Mouse (Mus musculus) G1E-ER4 (cell line): ENCODE results near the gene Sgsm3. TPM values are rescaled to one million over a fixed set of nuclear protein-coding genes. Genes with fewer than 3 reads are reported as not detected.

Experiments
- GATA1 ChIP-seq: IDR thresholded peaks from one replicate; pipeline ENCODE4 v1.8.0; 2012; ENCODE audit warnings: low read length, inconsistent platforms
- polyA plus RNA-seq: library from polyadenylated mRNA; stranded (reverse); fragments of >175 nt; gene quantifications from 2 replicates; pipeline ENCODE4 v1.2.3, GENCODE M21; 2012

The Sgsm3 gene
- polyA plus RNA-seq, 1 experiment, result 13.3 TPM

DNA sequence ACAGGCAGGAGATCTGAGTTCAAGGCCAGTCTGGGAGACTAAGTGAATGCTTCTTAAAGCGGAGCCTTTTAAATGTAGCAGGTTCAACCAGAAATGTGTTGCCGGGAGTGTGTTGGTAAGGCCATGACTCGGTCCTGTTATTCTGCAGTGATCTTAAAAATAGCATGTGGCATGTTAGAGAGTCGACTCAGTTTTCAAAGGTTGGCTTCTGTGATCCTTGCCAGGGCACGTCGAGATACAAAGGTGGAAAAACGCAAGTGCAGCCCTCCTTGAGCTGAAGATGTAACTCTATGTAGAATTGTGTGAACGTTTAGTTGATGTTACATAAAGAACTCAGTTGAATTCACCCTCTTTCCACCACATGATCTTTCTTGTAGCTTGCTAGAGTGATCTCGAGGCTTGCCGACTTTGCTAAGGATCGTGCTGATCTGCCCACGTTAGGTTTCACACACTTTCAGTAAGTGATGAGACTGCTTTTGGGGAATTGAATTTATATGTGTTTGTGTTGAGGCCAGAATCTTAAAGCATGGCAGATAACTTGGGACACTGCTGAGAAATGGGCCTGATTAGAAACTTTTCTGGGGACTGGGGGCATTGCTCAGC is 21.6 kb upstream of the Sgsm3 start:
- no peak for TF ChIP-seq GATA1

DNA sequence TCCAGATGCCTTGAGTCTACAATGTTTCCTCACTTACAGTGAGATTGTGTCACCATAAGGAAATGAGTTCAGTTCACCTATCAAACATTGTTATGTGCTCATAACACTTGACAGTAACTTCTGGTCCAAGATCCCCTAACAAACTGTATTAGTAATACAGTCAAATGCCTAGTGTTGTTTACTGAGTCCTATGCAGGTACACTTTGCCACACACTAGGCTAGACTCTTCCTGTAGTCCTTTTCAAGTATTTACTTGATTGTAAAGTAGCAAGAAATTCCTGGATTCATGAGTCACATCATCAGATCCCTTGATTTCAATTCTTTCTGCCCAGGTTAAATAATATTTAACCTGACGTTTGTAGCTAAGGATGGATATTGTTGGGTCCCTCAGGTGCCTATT is 8.2 kb upstream of the Sgsm3 start:
- TF ChIP-seq GATA1, result no peak

DNA sequence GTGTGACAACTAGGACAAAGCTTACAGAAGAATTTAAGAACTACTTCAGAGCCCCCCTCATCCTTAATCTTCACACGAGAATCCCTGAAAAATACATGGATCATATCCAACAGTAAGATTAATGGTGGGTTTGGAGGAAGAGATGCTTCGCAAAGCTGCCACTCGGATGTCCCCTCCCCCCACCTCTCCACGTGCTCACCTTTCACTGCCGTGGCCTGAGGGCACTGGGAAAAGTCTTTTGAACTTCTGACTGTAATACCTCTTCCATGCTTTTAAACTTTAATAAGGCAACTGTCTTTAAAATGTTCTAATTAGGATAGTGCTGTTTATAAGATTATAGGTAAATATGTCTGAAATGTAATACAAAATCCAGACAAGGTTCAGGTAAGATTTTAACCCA is 3.3 kb upstream of the Sgsm3 start:
- TF ChIP-seq GATA1, result no peak

DNA sequence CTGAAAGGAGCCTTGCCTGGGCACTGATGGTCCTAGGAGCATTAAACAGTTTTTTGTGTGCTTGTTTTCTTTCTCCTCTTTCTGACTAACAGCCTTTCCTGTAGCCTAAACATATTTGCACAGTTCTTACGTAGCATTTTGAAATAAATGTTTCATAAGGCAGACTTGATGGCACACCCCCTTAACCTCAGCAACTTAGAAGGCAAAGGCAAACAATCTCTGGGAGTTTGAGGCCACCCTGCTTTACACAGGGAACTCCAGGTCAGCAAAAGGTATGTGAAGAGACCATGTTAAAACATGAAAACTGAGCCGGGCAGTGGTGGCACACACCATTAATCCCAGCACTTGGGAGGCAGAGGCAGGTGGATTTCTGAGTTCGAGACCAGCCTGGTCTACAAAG is 1.9 kb upstream of the Sgsm3 start:
- TF ChIP-seq GATA1, result no peak

DNA sequence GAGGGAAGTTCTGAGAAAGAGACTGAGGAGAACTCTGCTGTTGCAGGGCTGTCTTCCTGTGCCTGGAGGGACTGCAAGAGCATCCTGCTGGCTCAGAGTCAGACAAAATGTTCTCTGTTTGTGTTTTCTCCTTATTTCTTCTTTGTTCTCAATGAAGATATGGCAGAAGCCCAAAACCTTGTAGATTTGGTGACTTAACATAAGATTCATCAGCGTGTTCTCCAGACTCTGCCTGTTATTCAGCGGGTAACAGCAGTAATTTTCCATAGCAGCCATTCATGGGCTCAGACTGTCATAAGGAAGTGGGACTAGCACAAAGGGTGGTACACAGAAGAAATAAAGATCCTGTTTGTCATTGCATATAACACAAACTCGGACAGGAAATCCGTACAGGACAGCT is 2.0 kb downstream of the Sgsm3 start:
- TF ChIP-seq GATA1, result no peak

GRCm38 (mm10) chr15:80981176-80981575 is 3.6 kb downstream of the Sgsm3 start:
- TF ChIP-seq GATA1, result no peak

- TF ChIP-seq GATA1, result no peak
These were observed 5.7 kb downstream of the Sgsm3 start for GRCm38 (mm10) chr15:80983264-80983663.

DNA sequence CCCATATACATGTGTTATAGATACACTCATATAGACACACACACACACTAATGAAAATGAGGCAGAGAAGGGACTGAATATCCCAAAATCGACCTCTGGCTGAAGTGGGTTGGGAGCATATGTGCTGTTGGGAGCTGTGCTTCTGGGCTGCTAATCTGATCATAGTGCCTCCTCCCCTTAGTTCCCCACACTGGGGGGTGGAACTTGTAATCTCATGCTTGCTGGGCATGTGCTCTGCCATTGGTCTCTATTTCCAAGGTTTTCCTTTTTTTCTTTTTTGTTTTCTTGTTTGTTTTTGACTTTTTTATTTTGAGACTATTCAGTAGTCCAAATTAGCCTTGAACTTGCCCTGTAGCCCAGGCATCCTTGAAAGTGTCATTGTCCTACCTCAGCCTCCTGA is 10.8 kb downstream of the Sgsm3 start:
- TF ChIP-seq GATA1, result no peak

DNA sequence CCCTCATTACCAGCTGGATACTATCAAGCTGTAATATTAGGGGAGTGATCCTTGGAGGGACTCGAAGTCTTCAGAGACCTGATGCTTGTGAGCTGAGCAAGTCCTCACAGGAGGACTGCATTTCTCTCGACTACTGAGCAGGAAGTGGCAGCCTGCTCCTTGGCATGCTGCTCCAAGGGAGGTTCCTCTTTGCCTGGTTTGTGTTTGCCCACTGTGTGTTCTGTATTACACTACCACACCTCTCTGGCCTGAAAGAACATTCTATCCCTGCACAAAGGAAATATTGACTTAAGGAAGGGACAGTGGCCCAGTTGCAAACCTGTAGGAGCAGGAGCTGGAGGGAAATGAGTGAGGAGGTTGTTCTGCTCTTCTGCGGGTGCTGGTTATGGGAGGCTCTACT is 12.1 kb downstream of the Sgsm3 start:
- TF ChIP-seq GATA1, result no peak

DNA sequence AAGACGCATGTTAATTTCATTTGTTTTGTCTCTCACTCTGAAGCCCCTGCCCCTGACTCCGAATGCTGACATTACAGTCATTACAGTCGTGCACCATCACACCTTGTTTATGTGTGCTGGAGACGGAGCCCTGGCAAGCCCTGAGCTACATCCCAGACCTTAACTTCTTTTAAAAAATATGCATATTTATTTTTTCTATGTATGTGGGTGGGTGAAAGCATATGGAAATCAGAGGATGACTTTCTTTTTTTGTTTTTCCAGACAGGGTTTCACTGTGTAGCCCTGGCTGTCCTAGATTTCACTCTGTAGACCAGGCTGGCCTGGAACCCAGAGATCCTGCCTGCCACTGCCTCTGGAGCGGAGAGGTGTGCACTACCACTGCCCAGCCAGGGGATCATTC is 17.4 kb downstream of the Sgsm3 start:
- no peak for TF ChIP-seq GATA1

GRCm38 (mm10) chr15:80996090-80996835 is 18.7 kb downstream of the Sgsm3 start:
- no peak for TF ChIP-seq GATA1

GRCm38 (mm10) chr15:80997077-80997476 is 19.5 kb downstream of the Sgsm3 start:
- no peak for TF ChIP-seq GATA1

- no peak for TF ChIP-seq GATA1
These were observed 23.0 kb downstream of the Sgsm3 start for GRCm38 (mm10) chr15:81000419-81001138.

DNA sequence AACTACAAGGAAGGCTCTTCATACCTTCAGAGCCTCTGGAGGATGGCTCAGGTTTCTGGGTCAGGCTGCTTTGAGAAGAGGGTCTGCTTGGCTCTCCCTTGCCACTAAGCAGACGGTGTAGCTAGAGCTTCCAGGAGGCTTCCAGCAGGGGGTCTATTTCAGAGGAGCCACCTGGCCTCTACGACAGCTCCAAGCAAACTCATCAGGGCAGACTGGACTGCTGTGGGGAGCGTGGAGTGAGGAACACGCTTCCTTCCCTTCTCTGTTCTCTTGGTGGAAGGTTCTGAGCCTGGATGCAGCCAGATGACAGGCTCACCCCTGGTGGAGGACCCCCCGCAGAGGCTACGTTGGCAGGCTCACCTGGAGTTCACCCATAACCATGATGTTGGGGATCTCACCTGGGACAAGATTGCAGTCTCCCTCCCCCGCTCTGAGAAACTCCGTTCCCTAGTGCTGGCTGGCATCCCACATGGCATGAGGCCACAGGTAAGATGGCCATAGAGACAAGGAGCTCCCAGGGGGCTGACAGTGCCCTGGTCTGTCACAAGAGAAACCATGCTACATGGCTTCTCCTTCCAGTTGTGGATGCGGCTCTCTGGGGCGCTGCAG is 28.7 kb downstream of the Sgsm3 start:
- no peak for TF ChIP-seq GATA1

DNA sequence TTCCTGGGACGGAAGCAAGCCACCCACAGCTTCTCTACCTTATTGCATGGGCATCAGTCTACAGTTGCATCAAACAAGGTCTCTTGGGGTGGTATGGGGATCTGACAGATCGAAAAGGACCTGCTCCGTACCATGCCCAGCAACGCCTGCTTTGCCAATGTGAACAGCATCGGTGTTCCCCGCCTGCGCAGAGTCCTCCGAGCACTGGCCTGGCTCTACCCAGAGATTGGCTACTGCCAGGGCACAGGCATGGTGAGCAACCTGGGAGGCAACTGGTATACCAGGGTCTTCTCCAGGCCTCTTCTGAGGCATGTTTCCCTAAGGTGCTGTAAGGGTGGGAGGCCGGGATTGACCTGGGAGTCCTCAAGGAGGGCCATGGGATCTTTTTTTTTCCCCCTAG is 29.8 kb downstream of the Sgsm3 start:
- TF ChIP-seq GATA1, result no peak

DNA sequence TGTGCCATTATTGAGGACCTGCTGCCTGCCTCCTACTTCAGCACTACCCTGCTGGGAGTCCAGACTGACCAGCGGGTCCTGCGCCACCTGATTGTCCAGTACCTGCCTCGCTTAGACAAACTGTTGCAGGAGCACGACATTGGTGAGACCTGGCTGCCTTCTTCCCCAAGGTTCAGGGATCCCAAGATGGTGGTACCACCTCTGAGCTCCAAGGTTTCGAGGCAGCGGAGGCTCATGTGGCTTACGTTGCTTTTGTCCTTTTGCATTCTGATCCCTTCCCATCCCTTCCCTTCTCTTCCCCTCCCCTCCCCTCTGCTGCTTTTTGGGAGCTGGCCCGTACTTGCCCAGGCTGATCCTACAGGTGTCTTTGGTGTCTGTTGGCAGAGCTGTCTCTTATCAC is 30.3 kb downstream of the Sgsm3 start:
- TF ChIP-seq GATA1, result no peak
